Mouse (Mus musculus): Measurements from ENCODE around the gene Kng2. TPM values are rescaled to one million over a fixed set of nuclear protein-coding genes. Genes with fewer than 3 reads are reported as not detected.
"Not testable (repeated sequence)": the region's sequence is repeated elsewhere in the genome, so short reads cannot be mapped to it uniquely, and the experiment has no call there.

Gene Kng2
- polyA plus RNA-seq, 1 experiment from 2014 or later, result not detected

- no peaks in the 10 kb centered on the region for H3K36me3 ChIP-seq (ENCODE audit: poor library complexity, severe bottlenecking)
- H3K9ac ChIP-seq, result no peak within 1 kb of the TSS
- no peak within 1 kb of the TSS for H3K27ac ChIP-seq
- no peak for ATAC-seq
- H3K4me1 ChIP-seq, result no peaks in the 10 kb centered on the region
- H3K4me2 ChIP-seq, result no peak within 1 kb of the TSS
- no peaks in the 10 kb centered on the region for H3K9me3 ChIP-seq (replicated peaks)
- no peak within 1 kb of the TSS for H3K4me3 ChIP-seq
- no peaks in the 10 kb centered on the region for H3K27me3 ChIP-seq
- WGBS, result 92% methylated on average over 6 of the region's 6 CpGs
Measured at GRCm38 (mm10) chr16:22950840-22951395, 78.4 kb downstream of the Kng2 start, which contains the start of gene Hrg. Hrg (plus strand) TSS chr16:22951072.

GRCm38 (mm10) chr16:22947371-22947770, 81.9 kb downstream of the Kng2 start:
- H3K27me3 ChIP-seq, result no peaks in the 10 kb centered on the region
- H3K4me3 ChIP-seq, result no peak overlapping the region
- ATAC-seq, result no peak
- 87% methylated on average over 2 of the region's 2 CpGs for WGBS
- H3K27ac ChIP-seq, result no peak overlapping the region
- H3K4me2 ChIP-seq, result no peak overlapping the region
- no peaks in the 10 kb centered on the region for H3K36me3 ChIP-seq (ENCODE audit: poor library complexity, severe bottlenecking)
- no peaks in the 10 kb centered on the region for H3K4me1 ChIP-seq
- H3K9me3 ChIP-seq (replicated peaks), result no peaks in the 10 kb centered on the region
- no peak overlapping the region for H3K9ac ChIP-seq

- H3K36me3 ChIP-seq (ENCODE audit: poor library complexity, severe bottlenecking); ATAC-seq; H3K27me3 ChIP-seq; H3K9ac ChIP-seq; H3K4me1 ChIP-seq; H3K9me3 ChIP-seq (replicated peaks); H3K4me3 ChIP-seq; H3K4me2 ChIP-seq; H3K27ac ChIP-seq: not testable (repeated sequence)
Measured at GRCm38 (mm10) chr16:22941825-22942476, 87.3 kb downstream of the Kng2 start.

GRCm38 (mm10) chr16:22939120-22939695, 90.1 kb downstream of the Kng2 start:
- no peaks in the 10 kb centered on the region for H3K27me3 ChIP-seq
- no peaks in the 10 kb centered on the region for H3K36me3 ChIP-seq (ENCODE audit: poor library complexity, severe bottlenecking)
- H3K27ac ChIP-seq, result no peak overlapping the region
- 83% methylated on average over 8 of the region's 8 CpGs for WGBS
- H3K4me2 ChIP-seq, result no peak overlapping the region
- H3K9ac ChIP-seq, result no peak overlapping the region
- H3K4me3 ChIP-seq, result no peak overlapping the region
- H3K9me3 ChIP-seq (replicated peaks), result peaks cover 5% of the 10 kb centered on the region; the same call in 1 of the 2 replicates
- ATAC-seq, result no peak
- H3K4me1 ChIP-seq, result no peaks in the 10 kb centered on the region

GRCm38 (mm10) chr16:22938541-22938940, 90.7 kb downstream of the Kng2 start:
- Histone ChIP-seq H3K4me2 (no peak overlapping the region), H3K36me3 (ENCODE audit: poor library complexity, severe bottlenecking) (no peaks in the 10 kb centered on the region), H3K4me3 (no peak overlapping the region), H3K9me3 (replicated peaks) (peaks cover 5% of the 10 kb centered on the region; the same call in 1 of the 2 replicates), H3K4me1 (no peaks in the 10 kb centered on the region), H3K27ac (no peak overlapping the region), H3K9ac (no peak overlapping the region), H3K27me3 (no peaks in the 10 kb centered on the region)
- WGBS, result 79% methylated on average over 2 of the region's 2 CpGs
- no peak for ATAC-seq

- no peak overlapping the region for H3K4me2 ChIP-seq
- H3K4me1 ChIP-seq, result no peaks in the 10 kb centered on the region
- H3K4me3 ChIP-seq, result no peak overlapping the region
- ATAC-seq, result no peak
- no peaks in the 10 kb centered on the region for H3K36me3 ChIP-seq (ENCODE audit: poor library complexity, severe bottlenecking)
- no peak overlapping the region for H3K9ac ChIP-seq
- H3K27ac ChIP-seq, result no peak overlapping the region
- peaks cover 5% of the 10 kb centered on the region; the same call in 1 of the 2 replicates for H3K9me3 ChIP-seq (replicated peaks)
- no peaks in the 10 kb centered on the region for H3K27me3 ChIP-seq
- WGBS, result 86% methylated on average over 12 of the region's 12 CpGs
Measured at GRCm38 (mm10) chr16:22937631-22938030, 91.7 kb downstream of the Kng2 start.

Other genes with a start within 250 kb of the Kng2 start
- not detected in 2 replicates for gene Crygs, start 217.9 kb downstream of the Kng2 start, polyA plus RNA-seq (2015; fragmentation: Nextera tagmentation; extraction: Ambion mirVana)
- gene Tbccd1, start 171.8 kb downstream of the Kng2 start, polyA plus RNA-seq (2015; fragmentation: Nextera tagmentation; extraction: Ambion mirVana), result 26.5 and 28.6 TPM in 2 replicates
- gene Dnajb11, start 171.6 kb downstream of the Kng2 start, polyA plus RNA-seq (2015; fragmentation: Nextera tagmentation; extraction: Ambion mirVana), result 82.1 and 83.9 TPM in 2 replicates
- gene Ahsg, start 138.2 kb downstream of the Kng2 start, polyA plus RNA-seq (2015; fragmentation: Nextera tagmentation; extraction: Ambion mirVana), result 1.5 TPM in 1 of 2 replicates, not detected in the other
- not detected in 2 replicates for gene Fetub, start 111.1 kb downstream of the Kng2 start, polyA plus RNA-seq (2015; fragmentation: Nextera tagmentation; extraction: Ambion mirVana)
- gene Hrg, start 78.4 kb downstream of the Kng2 start, polyA plus RNA-seq (2015; fragmentation: Nextera tagmentation; extraction: Ambion mirVana), result 0.10 and 0.15 TPM in 2 replicates
- 0.69 TPM in 1 of 2 replicates, not detected in the other for gene Kng1, start 28.4 kb upstream of the Kng2 start, polyA plus RNA-seq (2015; fragmentation: Nextera tagmentation; extraction: Ambion mirVana)
- 229 and 252 TPM in 2 replicates for gene Eif4a2, start 78.0 kb upstream of the Kng2 start, polyA plus RNA-seq (2015; fragmentation: Nextera tagmentation; extraction: Ambion mirVana)
- 150 and 164 TPM in 2 replicates for gene Rfc4, start 98.3 kb upstream of the Kng2 start, polyA plus RNA-seq (2015; fragmentation: Nextera tagmentation; extraction: Ambion mirVana)
- not detected in 2 replicates for gene Adipoq, start 117.1 kb upstream of the Kng2 start, polyA plus RNA-seq (2015; fragmentation: Nextera tagmentation; extraction: Ambion mirVana)
- 37.8 and 39.5 TPM in 2 replicates for gene St6gal1, start 195.3 kb upstream of the Kng2 start, polyA plus RNA-seq (2015; fragmentation: Nextera tagmentation; extraction: Ambion mirVana)